Mouse (Mus musculus) bone marrow macrophage, adult 2 months (primary cell): ENCODE measurements around the gene Chst11.

Experiments
- CTCF ChIP-seq: IDR thresholded peaks from 2 replicates; pipeline ENCODE4 v1.5.1; 2012; ENCODE audit warnings: low read depth, mild to moderate bottlenecking, low read length, moderate library complexity
- POLR2A ChIP-seq: IDR thresholded peaks from 2 replicates; pipeline ENCODE4 v1.6.1; 2012; ENCODE audit warnings: mild to moderate bottlenecking, low read depth, low read length, borderline replicate concordance

- TF ChIP-seq POLR2A (no peak), CTCF (no peak)
These were observed 206.7 kb downstream of the Chst11 start for GRCm38 (mm10) chr10:83191982-83192381.
